Mouse (Mus musculus) heart, postnatal 0 days (tissue): ENCODE measurements around the gene Arhgef10l.

Source experiments
- CTCF ChIP-seq: IDR thresholded peaks from 2 replicates; pipeline ENCODE4 v1.5.1; 2016; ENCODE audit warnings: antibody characterized with exemption, control low read depth, low read depth
- EP300 ChIP-seq: IDR thresholded peaks from 2 replicates; pipeline ENCODE4 v1.6.1; 2016; ENCODE audit warnings: antibody characterized with exemption, low read depth

- no peak for TF ChIP-seq CTCF
- no peak for TF ChIP-seq EP300
These were observed 84.9 kb downstream of the Arhgef10l start for GRCm38 (mm10) chr4:140580866-140581265.
